Mouse (Mus musculus) left cerebral cortex, postnatal 4 days (tissue): Measurements from ENCODE around the gene Ndc1. TPM values are rescaled to one million over a fixed set of nuclear protein-coding genes. Genes with fewer than 3 reads are reported as not detected.
"Not testable (repeated sequence)": the region's sequence is repeated elsewhere in the genome, so short reads cannot be mapped to it uniquely, and the experiment has no call there.

Source experiments
- DNase-seq: peaks from one replicate; pipeline ENCODE4 v3.0.0-alpha.2; 2022
- intact Hi-C: fragments of 180-260 bp; cut with DNase I; formaldehyde crosslinking; loops from one replicate; pipeline ENCODE4 v1.15.1; 2025
- total RNA-seq, 2 experiments: library from RNA; stranded (reverse); gene quantifications; 2 replicates each; pipeline ENCODE4 v1.2.3; 2021

The Ndc1 gene
- total RNA-seq, 2 experiments from 2014 or later: 17.8 to 18.0 TPM

DNA sequence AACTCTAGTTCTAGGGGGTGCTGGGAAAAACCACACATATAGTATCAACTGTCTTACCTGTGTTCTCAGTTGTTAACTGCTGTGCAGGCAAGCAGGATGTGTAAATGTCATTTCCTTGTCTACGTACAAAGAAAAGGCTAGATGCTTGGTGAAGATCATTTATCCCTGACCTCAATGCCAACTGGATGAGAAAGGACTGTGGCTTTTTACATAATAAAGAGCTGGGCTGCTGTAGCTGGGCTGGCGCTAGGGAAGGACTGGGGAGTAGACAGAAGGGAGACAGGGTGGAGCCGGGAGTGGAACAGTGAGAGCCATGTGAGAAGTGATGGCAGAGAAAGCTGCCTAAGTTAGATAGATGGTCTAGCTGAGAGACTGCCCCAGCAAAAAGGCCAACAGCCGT lies 4.8 kb upstream of the Ndc1 start:
- no peak for DNase-seq
- intact Hi-C loops: no loop called here

- intact Hi-C loops: no loop called here
- no peak for DNase-seq
These were observed 4.0 kb upstream of the Ndc1 start for GRCm38 (mm10) chr4:107363573-107363972.

DNA sequence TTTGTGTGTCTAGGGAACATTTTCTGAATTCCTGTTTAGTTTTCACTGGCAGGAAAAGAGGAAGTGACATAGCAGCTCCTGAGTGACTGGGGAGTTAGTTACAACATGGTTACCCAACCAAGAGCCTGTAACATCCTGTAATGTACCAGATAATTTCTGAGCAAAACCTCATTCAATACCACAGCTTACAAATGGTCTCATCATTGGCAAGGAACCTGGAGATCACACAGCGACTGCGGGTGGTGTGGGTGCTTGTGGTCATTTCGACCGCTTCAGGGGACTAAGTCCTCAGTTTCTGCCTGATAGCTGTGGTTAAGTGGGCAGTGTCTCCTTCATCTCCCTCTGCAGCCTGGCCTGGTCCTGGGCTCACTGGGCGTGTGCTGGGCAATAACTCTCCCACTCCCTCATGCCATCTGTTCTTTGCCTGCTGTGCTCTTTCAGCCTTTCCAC lies 3.4 kb upstream of the Ndc1 start:
- DNase-seq: peak; percentile 10
- intact Hi-C loops: no loop called here

GRCm38 (mm10) chr4:107366408-107366807 lies 1.2 kb upstream of the Ndc1 start:
- intact Hi-C loops, DNase-seq: not testable (repeated sequence)

- DNase-seq: no peak
- intact Hi-C loops: no loop called here
These were observed 4.7 kb downstream of the Ndc1 start for GRCm38 (mm10) chr4:107372304-107372703.

- DNase-seq: no peak
- intact Hi-C loops: no loop called here
These were observed 7.1 kb downstream of the Ndc1 start for GRCm38 (mm10) chr4:107374677-107375076.

DNA sequence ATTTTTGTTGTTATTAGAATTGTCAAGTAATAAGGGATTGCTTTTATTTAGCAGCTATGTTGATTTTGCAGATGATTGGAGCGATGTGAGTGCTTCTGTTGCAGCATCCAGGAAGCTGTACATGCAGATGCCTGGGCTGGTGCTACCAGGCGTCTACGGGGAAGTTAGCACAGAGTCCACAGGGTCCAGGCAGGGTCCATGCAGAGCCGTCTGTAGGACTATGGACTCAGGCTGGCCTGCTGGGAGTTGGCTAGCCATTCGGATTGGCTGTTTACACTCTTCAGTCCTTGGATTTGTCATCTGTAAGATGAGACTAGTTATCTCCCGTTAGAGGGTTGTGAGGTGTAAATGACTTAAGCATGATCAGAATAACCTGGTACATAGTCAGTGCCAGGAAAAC lies 11.4 kb downstream of the Ndc1 start:
- intact Hi-C loops: no loop called here
- DNase-seq: no peak

DNA sequence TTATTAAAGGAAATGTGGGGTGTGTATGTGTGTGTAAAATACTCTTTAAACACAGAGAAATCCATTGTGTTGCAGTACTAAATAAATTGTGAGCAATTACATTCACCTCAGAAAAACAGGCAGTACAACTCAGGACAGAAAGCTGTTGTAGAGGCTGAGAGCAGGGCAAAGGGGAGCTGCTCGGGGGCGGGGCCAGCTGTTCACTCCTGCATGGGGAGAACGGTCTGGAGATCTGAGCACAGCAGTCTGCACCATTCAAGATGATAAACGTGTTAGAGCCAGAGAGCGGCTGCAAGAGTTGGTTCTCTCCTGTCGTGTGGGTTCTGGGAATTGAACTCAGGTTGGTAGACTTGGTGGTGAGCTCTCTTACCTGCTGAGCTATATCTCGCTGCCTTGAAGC lies 13.3 kb downstream of the Ndc1 start:
- intact Hi-C loops: loop anchor here (10.0 kb wide), 1 partner anchor 274 kb away; no protein-coding TSS in a partner anchor
- no peak for DNase-seq

DNA sequence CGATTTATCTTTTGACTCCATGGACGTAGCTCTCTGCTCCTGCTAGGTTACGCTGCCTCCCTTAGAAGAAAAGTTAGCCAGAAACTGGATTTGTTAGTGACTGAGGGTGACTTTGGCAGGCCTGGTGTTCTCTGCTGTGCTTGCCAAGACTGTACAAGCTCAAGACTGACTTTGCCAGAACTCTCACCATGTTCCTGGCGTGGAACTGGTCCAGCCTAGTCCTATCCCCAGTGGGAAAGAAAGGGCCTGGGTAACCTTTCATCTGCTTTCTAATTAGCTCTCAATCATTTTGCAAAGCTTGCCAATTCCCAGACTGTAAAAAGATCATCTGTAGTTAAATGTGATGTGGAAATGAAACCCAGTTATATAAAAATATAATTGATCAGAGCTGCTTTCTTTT lies 19.5 kb downstream of the Ndc1 start:
- peak; percentile 75 for DNase-seq
- intact Hi-C loops: loop anchor here (10.0 kb wide), 1 partner anchor 268 kb away; no protein-coding TSS in a partner anchor

GRCm38 (mm10) chr4:107387465-107387864 lies 19.9 kb downstream of the Ndc1 start:
- DNase-seq: peak; percentile 7
- intact Hi-C loops: loop anchor here (10.0 kb wide), 1 partner anchor 267 kb away; no protein-coding TSS in a partner anchor

DNA sequence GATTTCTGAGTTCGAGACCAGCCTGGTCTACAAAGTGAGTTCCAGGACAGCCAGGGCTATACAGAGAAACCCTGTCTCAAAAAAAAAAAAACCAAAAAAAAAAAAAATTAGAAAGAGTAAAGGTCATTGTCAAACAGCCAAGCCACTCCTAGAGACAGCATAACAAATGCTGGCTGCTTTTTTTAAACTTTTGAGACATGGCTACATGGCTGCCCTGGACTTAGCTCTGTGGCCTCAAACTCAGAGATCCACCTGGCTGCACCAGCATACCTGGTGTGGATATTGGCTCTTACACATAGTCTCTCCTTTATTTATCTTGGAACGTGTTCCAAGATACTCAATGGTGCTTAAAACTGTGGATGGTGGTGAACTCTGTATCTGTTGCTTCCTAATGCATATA lies 20.7 kb downstream of the Ndc1 start:
- DNase-seq: no peak
- intact Hi-C loops: loop anchor here (10.0 kb wide), 1 partner anchor 267 kb away; no protein-coding TSS in a partner anchor

DNA sequence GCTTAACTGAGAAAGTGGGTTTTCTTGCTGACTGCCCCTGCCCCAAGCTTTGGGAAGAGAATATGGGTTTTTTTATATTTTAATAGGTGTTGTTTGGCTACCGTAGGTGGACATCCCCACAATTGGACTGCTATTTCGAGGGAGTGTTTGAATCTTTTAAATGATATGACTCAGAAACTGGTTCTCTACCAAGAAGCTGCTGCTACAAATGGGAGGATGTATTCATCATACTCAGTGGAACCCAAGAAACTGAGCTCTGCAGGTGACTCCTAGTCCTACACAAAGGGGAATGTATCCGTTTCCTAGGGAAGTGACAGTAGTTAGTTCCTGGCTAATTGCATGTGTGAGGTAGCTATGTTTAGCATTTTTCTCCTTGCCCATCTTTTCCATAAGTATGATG lies 21.8 kb downstream of the Ndc1 start:
- intact Hi-C loops: loop anchor here (10.0 kb wide), 1 partner anchor 265 kb away; no protein-coding TSS in a partner anchor
- no peak for DNase-seq

DNA sequence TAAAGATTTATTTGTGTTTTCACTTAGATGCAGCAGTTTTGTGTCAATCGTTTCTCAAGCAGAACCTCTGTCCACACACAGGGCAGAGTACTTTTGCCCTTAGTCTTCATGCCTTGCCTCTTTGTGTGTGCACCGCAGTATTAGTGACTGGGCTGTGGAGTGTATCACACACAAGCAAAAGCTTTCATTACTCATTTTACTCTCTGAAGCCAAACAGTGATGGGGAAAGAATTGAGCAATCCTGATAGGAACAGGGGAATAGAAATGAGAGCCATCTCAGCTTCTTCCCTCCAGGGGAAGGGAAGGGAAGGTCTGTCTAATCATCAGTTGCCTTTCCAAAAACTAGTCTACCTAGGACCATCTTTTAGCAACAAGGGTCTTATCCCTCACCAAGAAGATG lies 26.2 kb downstream of the Ndc1 start:
- intact Hi-C loops: no loop called here
- no peak for DNase-seq

- intact Hi-C loops: loop anchor here (5.0 kb wide), 1 partner anchor 232 kb away; no protein-coding TSS in a partner anchor
- no peak for DNase-seq
These were observed 52.6 kb downstream of the Ndc1 start for GRCm38 (mm10) chr4:107420202-107420601.

DNA sequence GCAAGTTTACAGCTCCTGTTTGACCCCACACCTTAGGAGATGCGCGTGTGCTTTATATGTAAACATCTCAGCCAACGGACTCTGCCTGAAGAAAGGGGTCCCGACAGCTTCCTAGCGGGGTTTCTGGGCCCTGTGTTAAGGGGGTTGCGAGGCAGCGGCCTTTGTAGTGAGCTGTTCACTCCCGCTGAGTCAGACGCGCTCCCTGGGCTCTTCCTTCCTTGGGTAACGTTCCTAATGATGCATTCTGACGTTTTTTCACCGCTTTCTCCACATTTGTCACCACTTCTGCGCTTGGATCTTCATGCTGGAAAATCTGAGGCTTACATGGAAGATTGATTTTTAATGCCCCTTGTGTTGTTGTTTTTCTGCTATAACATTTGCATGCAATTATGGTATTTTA lies 54.1 kb downstream of the Ndc1 start:
- no peak for DNase-seq
- intact Hi-C loops: loop anchor here (5.0 kb wide), 1 partner anchor 231 kb away; no protein-coding TSS in a partner anchor

GRCm38 (mm10) chr4:107422176-107422575 lies 54.6 kb downstream of the Ndc1 start:
- peak; percentile 45 for DNase-seq
- intact Hi-C loops: loop anchor here (5.0 kb wide), 1 partner anchor 230 kb away; no protein-coding TSS in a partner anchor

- DNase-seq: no peak
- intact Hi-C loops: no loop called here
These were observed 58.0 kb downstream of the Ndc1 start for GRCm38 (mm10) chr4:107425616-107426015.

DNA sequence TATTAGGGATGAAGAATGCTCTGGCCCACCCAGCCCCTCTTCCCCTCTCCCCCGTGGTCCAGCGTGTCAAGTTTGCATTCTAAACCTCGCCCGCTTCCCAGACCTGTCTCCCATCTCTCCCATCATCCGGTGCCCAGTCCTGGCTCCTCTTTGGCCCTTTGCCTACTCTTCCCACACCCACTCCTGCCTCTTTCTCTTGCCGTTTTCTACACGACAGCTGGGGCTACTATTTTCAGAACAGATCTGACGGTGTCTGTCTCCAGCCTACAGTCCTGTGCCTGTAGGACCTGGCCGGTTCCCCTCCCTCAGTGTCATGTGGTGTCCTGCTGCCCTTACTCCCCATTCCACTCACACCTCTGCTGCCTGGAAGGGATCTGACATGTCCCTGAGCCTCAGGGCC lies 59.0 kb downstream of the Ndc1 start:
- no peak for DNase-seq
- intact Hi-C loops: no loop called here

DNA sequence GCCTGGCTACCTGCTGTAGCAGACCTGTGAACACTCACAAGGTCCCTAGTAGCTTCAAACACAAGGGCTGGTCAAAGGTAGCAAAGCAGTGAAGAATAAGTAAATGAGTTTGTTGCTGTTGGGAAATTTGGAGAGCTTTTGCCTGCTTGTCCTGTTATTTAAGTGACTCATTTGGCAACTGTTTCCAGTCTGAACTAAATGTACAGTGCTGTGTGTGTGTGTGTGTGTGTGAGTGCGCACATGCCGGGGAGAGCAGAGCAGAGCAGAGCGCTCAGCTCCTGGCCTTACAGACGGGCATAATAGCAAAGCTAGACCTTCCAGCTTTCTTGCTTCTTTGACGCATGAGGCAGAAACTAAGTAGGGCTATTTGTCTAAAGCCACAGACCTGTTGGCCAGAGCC lies 65.1 kb downstream of the Ndc1 start:
- intact Hi-C loops: no loop called here
- DNase-seq: no peak

DNA sequence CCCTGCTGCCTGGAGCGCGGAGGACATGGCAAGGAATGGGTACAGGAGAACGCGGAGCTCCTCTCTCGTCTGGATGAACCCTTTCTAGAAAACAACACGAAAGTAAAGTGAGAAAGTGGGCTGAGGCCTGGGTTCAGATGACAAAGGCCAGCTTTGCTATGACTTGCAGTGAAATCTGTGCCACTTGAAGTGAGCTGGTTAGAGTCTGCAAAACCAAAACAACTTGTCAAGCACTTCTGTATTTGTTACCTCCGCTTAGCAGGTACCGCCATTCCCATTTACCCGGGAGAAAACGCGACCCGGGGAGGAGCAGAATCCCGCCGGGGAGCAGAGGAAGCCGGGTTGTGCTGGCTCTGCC lies 66.4 kb downstream of the Ndc1 start:
- intact Hi-C loops: no loop called here

DNA sequence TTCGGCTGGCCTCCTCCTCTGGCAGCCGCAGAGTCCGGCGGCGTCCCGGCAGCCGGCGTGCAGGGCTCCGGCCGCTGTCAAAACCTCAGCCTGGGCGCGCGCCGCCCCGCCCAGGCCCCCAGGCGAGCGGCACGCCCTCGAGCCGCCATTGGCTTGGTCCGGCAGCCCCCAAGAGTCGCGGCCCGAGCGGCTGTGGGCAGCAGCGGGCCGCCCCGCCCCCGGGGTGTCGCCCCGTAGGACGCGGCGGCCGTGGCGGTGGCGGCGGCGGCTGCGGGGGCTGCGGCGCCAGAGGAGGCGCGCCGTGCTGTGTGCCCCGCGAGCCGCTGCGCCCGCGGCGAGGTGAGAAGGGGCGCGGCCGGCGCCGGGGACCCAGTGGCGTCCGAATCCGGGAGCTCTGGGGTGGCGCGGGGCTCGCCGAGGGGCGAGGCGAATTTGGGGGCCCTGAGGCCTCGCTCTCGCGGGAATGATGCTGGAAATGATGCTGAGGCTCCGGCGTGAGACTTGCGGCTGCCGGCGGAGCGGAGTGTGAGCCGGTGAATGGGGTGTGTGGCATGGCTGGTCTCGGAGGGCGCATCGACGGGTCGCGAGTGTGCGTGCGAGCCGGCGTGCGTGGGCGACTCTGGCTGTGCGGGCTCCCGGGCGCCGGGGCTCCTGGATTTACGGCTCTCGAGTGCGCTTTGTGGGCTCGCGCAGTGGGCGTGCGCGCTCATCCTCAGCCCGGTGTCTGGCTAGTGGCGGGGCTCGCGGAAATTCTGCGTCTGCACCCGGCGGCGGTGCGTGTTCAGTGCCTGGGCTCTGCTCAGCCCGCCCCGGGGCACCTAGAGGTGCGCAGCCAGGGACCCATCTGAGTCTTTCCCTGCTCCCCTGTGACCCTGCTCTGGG lies 67.0 kb downstream of the Ndc1 start, which contains the start of gene Glis1:
Gene Glis1, plus strand, starts transcription at position 236 of the 882 bp plus-strand sequence.
- intact Hi-C loops: no loop called here
- DNase-seq: peak; percentile 43

More for the DNA sequence above, 66.4 kb downstream of the Ndc1 start:
- DNase-seq: no peak
